Mouse (Mus musculus): ENCODE measurements at regions not wholly inside any gene's neighbourhood (a gene's known extent, or its start where the extent isn't known, plus 50 kb on each side); places are given as distances from the start of the nearest gene placed in this dataset.
A peak's percentile ranks its signal among the peaks of the same experiment; 100 is the strongest.

DNA sequence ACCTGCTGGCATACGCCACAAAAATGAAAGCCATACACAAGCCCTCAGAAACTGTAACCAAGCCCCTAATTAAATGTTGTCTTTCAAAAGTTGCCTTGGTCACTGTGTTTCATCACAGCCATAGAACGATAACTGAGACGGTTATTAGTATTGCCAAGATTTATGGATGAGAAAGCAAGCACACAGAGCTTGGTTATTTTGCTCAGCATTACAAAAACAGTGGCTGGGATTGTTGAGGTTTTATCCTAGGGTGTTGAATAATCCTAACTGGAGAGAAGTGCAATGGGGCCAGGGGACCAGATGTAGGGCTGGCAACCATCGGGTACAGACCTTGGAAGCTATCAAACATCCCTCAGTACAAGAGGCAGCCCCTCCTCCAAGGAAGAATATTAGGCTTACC, 106.4 kb upstream of the Rcn1 start:
- ATAC-seq (ENCODE audit: insufficient read depth, low read depth) (no peak), DNase-seq (ENCODE audit: low spot score) (no peak)
- Histone ChIP-seq H3K36me3 (replicated peaks; ENCODE audit: control insufficient read depth, insufficient read depth, low read length) (no peaks in the 10 kb centered on the region), H3K9me3 (replicated peaks; ENCODE audit: control insufficient read depth, low read length) (no peaks in the 10 kb centered on the region), H3K27me3 (ENCODE audit: control insufficient read depth, insufficient read depth, low read length) (no peaks in the 10 kb centered on the region), H3K27ac (ENCODE audit: low read depth) (no peak overlapping the region), H3K4me1 (ENCODE audit: control insufficient read depth, insufficient read depth) (peaks cover 11% of the 10 kb centered on the region), H3K4me2 (ENCODE audit: low read depth, low read length) (no peak overlapping the region), H3K9ac (replicated peaks; ENCODE audit: low read depth, low read length) (no peak overlapping the region), H3K4me3 (ENCODE audit: low read depth, low read length) (no peak overlapping the region)
- no peak for TF ChIP-seq CTCF (IDR thresholded peaks at IDR 0.05; ENCODE audit: low read depth)
- TF ChIP-seq EP300 (IDR thresholded peaks at IDR 0.05; ENCODE audit: low read depth) = no peak
- 87% methylated on average over 4 of the region's 4 CpGs for WGBS

- ATAC-seq (ENCODE audit: insufficient read depth, low read depth) = peak; percentile 50
- no peak for DNase-seq (ENCODE audit: low spot score)
- TF ChIP-seq EP300 (IDR thresholded peaks at IDR 0.05; ENCODE audit: low read depth) (no peak), CTCF (IDR thresholded peaks at IDR 0.05; ENCODE audit: low read depth) (no peak)
- Histone ChIP-seq H3K4me1 (ENCODE audit: control insufficient read depth, insufficient read depth) (peaks cover 12% of the 10 kb centered on the region), H3K9me3 (replicated peaks; ENCODE audit: control insufficient read depth, low read length) (no peaks in the 10 kb centered on the region), H3K27me3 (ENCODE audit: control insufficient read depth, insufficient read depth, low read length) (no peaks in the 10 kb centered on the region), H3K4me3 (ENCODE audit: low read depth, low read length) (no peak overlapping the region), H3K36me3 (replicated peaks; ENCODE audit: control insufficient read depth, insufficient read depth, low read length) (no peaks in the 10 kb centered on the region), H3K27ac (ENCODE audit: low read depth) (no peak overlapping the region), H3K4me2 (ENCODE audit: low read depth, low read length) (no peak overlapping the region), H3K9ac (replicated peaks; ENCODE audit: low read depth, low read length) (no peak overlapping the region)
- WGBS = 12% methylated on average over 4 of the region's 4 CpGs
These were observed 108.0 kb upstream of the Rcn1 start for GRCm38 (mm10) chr2:105507160-105507559.

DNA sequence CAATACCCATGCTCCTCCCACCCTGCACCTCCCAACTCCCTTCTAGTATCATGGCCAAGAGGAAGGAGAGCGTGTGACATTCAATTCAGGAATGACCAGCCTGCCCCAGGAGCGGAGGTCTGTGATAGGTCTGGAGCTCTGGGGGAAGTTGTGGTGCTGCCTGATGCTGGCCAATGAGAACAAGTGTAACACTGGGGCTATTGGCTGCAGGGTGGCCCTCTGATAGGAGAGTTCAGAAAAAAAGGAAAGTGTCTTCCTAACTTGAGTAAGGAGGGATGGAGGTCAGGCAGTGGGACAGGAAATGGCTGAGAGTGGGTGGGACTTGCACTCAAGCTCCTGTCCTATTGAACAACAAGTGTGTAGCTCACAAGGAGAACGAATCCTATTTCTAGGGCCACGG, 111.7 kb upstream of the Rcn1 start:
- Histone ChIP-seq H3K36me3 (replicated peaks; ENCODE audit: control insufficient read depth, insufficient read depth, low read length) (no peaks in the 10 kb centered on the region), H3K27ac (ENCODE audit: low read depth) (no peak overlapping the region), H3K4me3 (ENCODE audit: low read depth, low read length) (no peak overlapping the region), H3K4me1 (ENCODE audit: control insufficient read depth, insufficient read depth) (peaks cover 21% of the 10 kb centered on the region), H3K27me3 (ENCODE audit: control insufficient read depth, insufficient read depth, low read length) (no peaks in the 10 kb centered on the region), H3K9ac (replicated peaks; ENCODE audit: low read depth, low read length) (no peak overlapping the region), H3K9me3 (replicated peaks; ENCODE audit: control insufficient read depth, low read length) (no peaks in the 10 kb centered on the region), H3K4me2 (ENCODE audit: low read depth, low read length) (no peak overlapping the region)
- DNase-seq (ENCODE audit: low spot score) (no peak), ATAC-seq (ENCODE audit: insufficient read depth, low read depth) (peak; percentile 54)
- 84% methylated on average over 4 of the region's 4 CpGs for WGBS
- TF ChIP-seq CTCF (IDR thresholded peaks at IDR 0.05; ENCODE audit: low read depth) = no peak
- TF ChIP-seq EP300 (IDR thresholded peaks at IDR 0.05; ENCODE audit: low read depth) = no peak

DNA sequence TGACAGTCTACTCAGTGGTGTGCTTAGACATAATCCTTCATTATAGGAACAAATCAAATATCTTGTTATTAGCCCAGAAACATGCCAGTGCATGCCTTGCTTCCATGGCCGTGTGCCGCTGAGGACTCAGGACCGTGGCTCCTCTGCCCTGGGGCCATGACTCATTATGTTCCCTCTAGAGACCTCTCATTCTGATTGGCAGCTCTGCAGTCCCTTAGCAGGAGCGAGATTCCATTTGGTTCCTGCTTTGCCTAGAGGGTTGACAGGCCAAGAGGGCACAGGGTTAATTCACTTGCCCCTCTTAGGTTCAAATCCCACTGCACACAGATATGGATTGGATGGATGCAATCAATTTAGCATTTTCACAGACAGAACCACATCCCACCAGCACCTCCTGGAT, 112.6 kb upstream of the Rcn1 start:
- H3K9me3 ChIP-seq (replicated peaks; ENCODE audit: control insufficient read depth, low read length) = no peaks in the 10 kb centered on the region
- TF ChIP-seq EP300 (IDR thresholded peaks at IDR 0.05; ENCODE audit: low read depth) (no peak), CTCF (IDR thresholded peaks at IDR 0.05; ENCODE audit: low read depth) (no peak)
- ATAC-seq (ENCODE audit: insufficient read depth, low read depth) (no peak), DNase-seq (ENCODE audit: low spot score) (no peak)
- no peaks in the 10 kb centered on the region for H3K27me3 ChIP-seq (ENCODE audit: control insufficient read depth, insufficient read depth, low read length)
- H3K9ac ChIP-seq (replicated peaks; ENCODE audit: low read depth, low read length) = no peak overlapping the region
- H3K4me2 ChIP-seq (ENCODE audit: low read depth, low read length) = no peak overlapping the region
- H3K4me1 ChIP-seq (ENCODE audit: control insufficient read depth, insufficient read depth) = peaks cover 21% of the 10 kb centered on the region
- H3K36me3 ChIP-seq (replicated peaks; ENCODE audit: control insufficient read depth, insufficient read depth, low read length) = no peaks in the 10 kb centered on the region
- 46% methylated on average over 4 of the region's 4 CpGs for WGBS
- no peak overlapping the region for H3K4me3 ChIP-seq (ENCODE audit: low read depth, low read length)
- H3K27ac ChIP-seq (ENCODE audit: low read depth) = no peak overlapping the region

- DNase-seq (ENCODE audit: low spot score) = no peak
- H3K4me1 ChIP-seq (ENCODE audit: control insufficient read depth, insufficient read depth) = peaks cover 10% of the 10 kb centered on the region
- no peaks in the 10 kb centered on the region for H3K36me3 ChIP-seq (replicated peaks; ENCODE audit: control insufficient read depth, insufficient read depth, low read length)
- no peak for TF ChIP-seq EP300 (IDR thresholded peaks at IDR 0.05; ENCODE audit: low read depth)
- TF ChIP-seq CTCF (IDR thresholded peaks at IDR 0.05; ENCODE audit: low read depth) = no peak
- no peak for ATAC-seq (ENCODE audit: insufficient read depth, low read depth)
- H3K9me3 ChIP-seq (replicated peaks; ENCODE audit: control insufficient read depth, low read length) = no peaks in the 10 kb centered on the region
- H3K4me3 ChIP-seq (ENCODE audit: low read depth, low read length) = no peak overlapping the region
- no peak overlapping the region for H3K27ac ChIP-seq (ENCODE audit: low read depth)
- 91% methylated on average over 1 of the region's 1 CpGs for WGBS
- no peak overlapping the region for H3K4me2 ChIP-seq (ENCODE audit: low read depth, low read length)
- H3K9ac ChIP-seq (replicated peaks; ENCODE audit: low read depth, low read length) = no peak overlapping the region
- H3K27me3 ChIP-seq (ENCODE audit: control insufficient read depth, insufficient read depth, low read length) = no peaks in the 10 kb centered on the region
These were observed 115.1 kb upstream of the Rcn1 start for GRCm38 (mm10) chr2:105514226-105514625.

DNA sequence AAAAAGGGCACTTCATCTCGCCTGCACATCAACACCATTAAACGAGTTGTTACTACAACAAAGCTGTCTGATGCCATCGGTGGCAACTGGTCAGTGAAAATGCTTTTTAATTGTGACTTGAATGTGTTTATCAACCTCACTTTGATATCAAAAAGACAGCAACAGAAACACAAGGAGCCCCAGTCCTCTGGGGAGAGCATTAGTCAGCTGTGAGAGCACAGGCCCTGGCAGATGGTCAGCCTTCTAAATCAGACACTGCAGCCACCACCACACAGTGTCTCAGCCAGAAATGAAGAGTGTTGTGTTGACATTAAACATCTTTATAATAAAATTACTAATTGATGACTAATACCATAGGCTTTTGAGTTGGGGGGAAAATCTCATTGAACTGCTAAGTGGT, 115.8 kb upstream of the Rcn1 start:
- no peak for ATAC-seq (ENCODE audit: insufficient read depth, low read depth)
- DNase-seq (ENCODE audit: low spot score) = no peak
- TF ChIP-seq EP300 (IDR thresholded peaks at IDR 0.05; ENCODE audit: low read depth) = no peak
- no peak for TF ChIP-seq CTCF (IDR thresholded peaks at IDR 0.05; ENCODE audit: low read depth)
- Histone ChIP-seq H3K27ac (ENCODE audit: low read depth) (no peak overlapping the region), H3K36me3 (replicated peaks; ENCODE audit: control insufficient read depth, insufficient read depth, low read length) (no peaks in the 10 kb centered on the region), H3K4me2 (ENCODE audit: low read depth, low read length) (no peak overlapping the region), H3K9ac (replicated peaks; ENCODE audit: low read depth, low read length) (no peak overlapping the region), H3K27me3 (ENCODE audit: control insufficient read depth, insufficient read depth, low read length) (no peaks in the 10 kb centered on the region), H3K4me1 (ENCODE audit: control insufficient read depth, insufficient read depth) (peaks cover 10% of the 10 kb centered on the region), H3K9me3 (replicated peaks; ENCODE audit: control insufficient read depth, low read length) (no peaks in the 10 kb centered on the region), H3K4me3 (ENCODE audit: low read depth, low read length) (no peak overlapping the region)
- 49% methylated on average over 3 of the region's 3 CpGs for WGBS

Data from heart, postnatal 0 days (tissue).